12 mouse cellular contexts compared by ENCODE assay signal in the genomic region with DNA sequence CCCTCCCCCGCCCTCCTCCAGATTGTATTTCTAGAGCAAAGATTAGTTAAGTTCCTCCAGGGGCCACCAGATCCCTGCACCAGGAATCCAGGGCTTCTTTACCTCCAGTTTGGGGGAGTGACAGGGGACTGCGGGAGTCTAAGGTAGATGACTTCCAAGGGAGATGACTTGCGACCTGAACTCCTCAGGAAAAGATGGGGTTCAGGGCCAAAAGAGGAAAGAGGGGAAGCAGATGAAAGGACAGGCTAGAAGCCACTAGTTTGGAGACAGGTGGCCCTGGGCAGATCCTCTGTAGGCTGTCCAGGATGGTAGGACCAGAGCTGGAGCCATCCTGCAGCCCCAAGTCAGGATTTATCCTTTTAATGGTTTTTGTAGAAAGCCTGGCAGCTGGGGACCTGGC. TPM values are rescaled to one million over a fixed set of nuclear protein-coding genes. Genes with fewer than 3 reads are reported as not detected.
A peak's percentile ranks its signal among the peaks of the same experiment; 100 is the strongest.
DNase-seq lines count a peak whose midpoint lies in the region; ATAC-seq lines count a peak whose summit lies in the region.
"Had no signal": no experiment of that assay in that cellular context is flagged by ENCODE, and none has a peak within 500 bp of the region (broad histone marks: within the 10 kb centered on the region; RNA-seq: fewer than 3 reads in every experiment).

No protein-coding gene starts in this region.

- no peak for ATAC-seq in kidney, embryonic 14.5 days (ENCODE audit: low FRiP score, low TSS enrichment)
- ATAC-seq in embryonic facial prominence, embryonic 15.5 days (ENCODE audit: insufficient number of reproducible peaks, low FRiP score, low TSS enrichment, low read depth) = no peak
- no peak for ATAC-seq in hindbrain, embryonic 16.5 days
- no peak for ATAC-seq in midbrain, embryonic 13.5 days
- ATAC-seq: activated CD4-positive, CD25-positive, alpha-beta regulatory T cell, adult 4 months had no signal

- H3K36me3 ChIP-seq in kidney, embryonic 14.5 days (ENCODE audit: control insufficient read depth, insufficient read depth, low read length) = no peaks in the 10 kb centered on the region
- no peaks in the 10 kb centered on the region for H3K36me3 ChIP-seq in embryonic facial prominence, embryonic 15.5 days
- H3K36me3 ChIP-seq in hindbrain, embryonic 16.5 days (ENCODE audit: control insufficient read depth, insufficient read depth, low read length) = no peaks in the 10 kb centered on the region
- no peaks in the 10 kb centered on the region for H3K36me3 ChIP-seq in midbrain, embryonic 13.5 days

- no peak overlapping the region for H3K27ac ChIP-seq in kidney, embryonic 14.5 days (ENCODE audit: low read depth, low read length)
- no peak overlapping the region for H3K27ac ChIP-seq in embryonic facial prominence, embryonic 15.5 days (replicated peaks)
- H3K27ac ChIP-seq in hindbrain, embryonic 16.5 days (ENCODE audit: low read depth, low read length) = no peak overlapping the region
- no peak overlapping the region for H3K27ac ChIP-seq in midbrain, embryonic 13.5 days

- H3K27me3 ChIP-seq in kidney, embryonic 14.5 days (ENCODE audit: control insufficient read depth, insufficient read depth, low read length) = peaks cover 19% of the 10 kb centered on the region
- peaks cover 18% of the 10 kb centered on the region for H3K27me3 ChIP-seq in embryonic facial prominence, embryonic 15.5 days
- peaks cover 6% of the 10 kb centered on the region for H3K27me3 ChIP-seq in hindbrain, embryonic 16.5 days (replicated peaks; ENCODE audit: control insufficient read depth, insufficient read depth, low read length)
- H3K27me3 ChIP-seq in midbrain, embryonic 13.5 days = peaks cover 56% of the 10 kb centered on the region

- 4% methylated on average over 3 of the region's 3 CpGs for WGBS in kidney, embryonic 14.5 days
- WGBS in embryonic facial prominence, embryonic 15.5 days = 31% methylated on average over 3 of the region's 3 CpGs
- 25% methylated on average over 3 of the region's 3 CpGs for whole genome bisulfite sequencing in hindbrain, embryonic 16.5 days
- WGBS in midbrain, embryonic 13.5 days = 30% methylated on average over 3 of the region's 3 CpGs

- H3K4me1 ChIP-seq in kidney, embryonic 14.5 days (ENCODE audit: control insufficient read depth, insufficient read depth, low read length) = 0 out of 2 replicates have a peak, but pooled peaks cover 9% of the 10 kb centered on the region
- H3K4me1 ChIP-seq in embryonic facial prominence, embryonic 15.5 days = peaks cover 42% of the 10 kb centered on the region
- peaks cover 15% of the 10 kb centered on the region for H3K4me1 ChIP-seq in hindbrain, embryonic 16.5 days (ENCODE audit: control insufficient read depth, insufficient read depth, low read depth, low read length)
- peaks cover 10% of the 10 kb centered on the region for H3K4me1 ChIP-seq in midbrain, embryonic 13.5 days (replicated peaks)

- no peak overlapping the region for H3K9ac ChIP-seq in kidney, embryonic 14.5 days (ENCODE audit: low read depth, low read length)
- no peak overlapping the region for H3K9ac ChIP-seq in embryonic facial prominence, embryonic 15.5 days
- no peak overlapping the region for H3K9ac ChIP-seq in hindbrain, embryonic 16.5 days (ENCODE audit: low read depth, low read length)
- no peak overlapping the region for H3K9ac ChIP-seq in midbrain, embryonic 13.5 days (replicated peaks)

- no peak for DNase-seq in kidney, postnatal 14 days
- DNase-seq in spleen, postnatal 36 days (ENCODE audit: low spot score in 2 of 2) = no peak
- no peak for DNase-seq in adrenal gland, postnatal 4 days (ENCODE audit: low spot score in 2 of 2)
- DNase-seq in testis, postnatal 14 days (ENCODE audit: low spot score) = no peak
- DNase-seq: kidney, adult 9 months; thymus, postnatal 4 days had no signal

- no peak overlapping the region for H3K4me3 ChIP-seq in kidney, embryonic 14.5 days (ENCODE audit: low read length)
- H3K4me3 ChIP-seq in embryonic facial prominence, embryonic 15.5 days (replicated peaks) = no peak overlapping the region
- H3K4me3 ChIP-seq in hindbrain, embryonic 16.5 days (ENCODE audit: low read length) = peak overlapping the region; percentile 64
- H3K4me3 ChIP-seq in midbrain, embryonic 13.5 days (replicated peaks) = no peak overlapping the region; the same call in 1 of the 2 replicates
- H3K4me3 ChIP-seq: erythroblast, embryonic 14.5 days had no signal

- H3K9me3 ChIP-seq in kidney, embryonic 14.5 days (ENCODE audit: control insufficient read depth, low read length) = no peaks in the 10 kb centered on the region
- H3K9me3 ChIP-seq in embryonic facial prominence, embryonic 15.5 days (replicated peaks) = no peaks in the 10 kb centered on the region
- no peaks in the 10 kb centered on the region for H3K9me3 ChIP-seq in hindbrain, embryonic 16.5 days (ENCODE audit: control insufficient read depth, low read length)
- no peaks in the 10 kb centered on the region for H3K9me3 ChIP-seq in midbrain, embryonic 13.5 days

- H3K4me2 ChIP-seq in kidney, embryonic 14.5 days (replicated peaks; ENCODE audit: low read depth, low read length) = peak overlapping the region; percentile 100
- peak overlapping the region; percentile 100 for H3K4me2 ChIP-seq in embryonic facial prominence, embryonic 15.5 days (replicated peaks)
- peak overlapping the region; percentile 99 for H3K4me2 ChIP-seq in hindbrain, embryonic 16.5 days (ENCODE audit: low read length)
- H3K4me2 ChIP-seq in midbrain, embryonic 13.5 days (replicated peaks) = peak overlapping the region; percentile 100

RNA-seq across cellular contexts. Expression of a gene that starts 0.5 kb away (rescaled TPM):
- polyA plus RNA-seq in kidney, embryonic 14.5 days (2014; fragmentation: Nextera tagmentation; extraction: Ambion mirVana) = 0.53 and 0.86 TPM in 2 replicates
- polyA plus RNA-seq in embryonic facial prominence, embryonic 15.5 days (2015; fragmentation: Nextera tagmentation; extraction: Ambion mirVana) = 8.5 and 10.3 TPM in 2 replicates
- 3.4 and 3.7 TPM in 2 replicates for polyA plus RNA-seq in hindbrain, embryonic 16.5 days (2015; fragmentation: Nextera tagmentation; extraction: Ambion mirVana)
- 0.31 and 0.37 TPM in 2 replicates for polyA plus RNA-seq in midbrain, embryonic 13.5 days (2015; fragmentation: Nextera tagmentation; extraction: Ambion mirVana)
- total RNA-seq in adrenal gland, postnatal 4 days (2021) = 10 to 100 TPM in 1 of 2 experiments, 1 to 10 TPM in 1; 9.8 to 12.0 TPM
- polyA plus RNA-seq: activated CD4-positive, CD25-positive, alpha-beta regulatory T cell, adult 4 months had no signal

RNA-seq across cellular contexts. Expression of a gene that starts 5.8 kb away (rescaled TPM):
- 8.5 and 8.9 TPM in 2 replicates for polyA plus RNA-seq in kidney, embryonic 14.5 days (2014; fragmentation: Nextera tagmentation; extraction: Ambion mirVana)
- 10.9 and 16.5 TPM in 2 replicates for polyA plus RNA-seq in embryonic facial prominence, embryonic 15.5 days (2015; fragmentation: Nextera tagmentation; extraction: Ambion mirVana)
- 21.7 and 24.2 TPM in 2 replicates for polyA plus RNA-seq in hindbrain, embryonic 16.5 days (2015; fragmentation: Nextera tagmentation; extraction: Ambion mirVana)
- 19.4 and 22.7 TPM in 2 replicates for polyA plus RNA-seq in midbrain, embryonic 13.5 days (2015; fragmentation: Nextera tagmentation; extraction: Ambion mirVana)
- 1 to 10 TPM; 8.2 to 10.0 TPM for total RNA-seq in adrenal gland, postnatal 4 days (2021)
- polyA plus RNA-seq: erythroblast, embryonic 14.5 days had no signal

RNA-seq across cellular contexts. Expression of a gene that starts 26.3 kb away (rescaled TPM):
- polyA plus RNA-seq in kidney, embryonic 14.5 days (2014; fragmentation: Nextera tagmentation; extraction: Ambion mirVana) = 117 and 148 TPM in 2 replicates
- 99.7 and 110 TPM in 2 replicates for polyA plus RNA-seq in embryonic facial prominence, embryonic 15.5 days (2015; fragmentation: Nextera tagmentation; extraction: Ambion mirVana)
- 31.3 and 36.7 TPM in 2 replicates for polyA plus RNA-seq in hindbrain, embryonic 16.5 days (2015; fragmentation: Nextera tagmentation; extraction: Ambion mirVana)
- polyA plus RNA-seq in midbrain, embryonic 13.5 days (2015; fragmentation: Nextera tagmentation; extraction: Ambion mirVana) = 82.7 and 85.0 TPM in 2 replicates
- 10 to 100 TPM; 31.1 to 32.5 TPM for total RNA-seq in adrenal gland, postnatal 4 days (2021)

RNA-seq across cellular contexts. Expression of a gene that starts 42.5 kb away (rescaled TPM):
- 4.8 and 7.8 TPM in 2 replicates for polyA plus RNA-seq in kidney, embryonic 14.5 days (2014; fragmentation: Nextera tagmentation; extraction: Ambion mirVana)
- polyA plus RNA-seq in embryonic facial prominence, embryonic 15.5 days (2015; fragmentation: Nextera tagmentation; extraction: Ambion mirVana) = 13.4 and 15.3 TPM in 2 replicates
- 5.6 and 7.0 TPM in 2 replicates for polyA plus RNA-seq in hindbrain, embryonic 16.5 days (2015; fragmentation: Nextera tagmentation; extraction: Ambion mirVana)
- polyA plus RNA-seq in midbrain, embryonic 13.5 days (2015; fragmentation: Nextera tagmentation; extraction: Ambion mirVana) = 5.2 and 6.4 TPM in 2 replicates
- total RNA-seq in adrenal gland, postnatal 4 days (2021) = 10 to 100 TPM; 11.8 to 15.2 TPM
